Mouse (Mus musculus) spleen, adult 2 months (tissue): ENCODE data around the gene Tmem127.

ENCODE experiments used
- CTCF ChIP-seq: fragments of 200-500 bp; IDR thresholded peaks from 2 replicates; pipeline ENCODE4 v1.5.1; 2011; ENCODE audit warnings: mild to moderate bottlenecking, inconsistent platforms; ENCODE audit not compliant: insufficient read depth, insufficient read length, insufficient replicate concordance; ENCODE audit errors: extremely low read depth
- POLR2A ChIP-seq: fragments of 200-500 bp; IDR thresholded peaks from 2 replicates; pipeline ENCODE4 v1.6.1; 2011; ENCODE audit warnings: low read depth, low read length, inconsistent platforms

DNA sequence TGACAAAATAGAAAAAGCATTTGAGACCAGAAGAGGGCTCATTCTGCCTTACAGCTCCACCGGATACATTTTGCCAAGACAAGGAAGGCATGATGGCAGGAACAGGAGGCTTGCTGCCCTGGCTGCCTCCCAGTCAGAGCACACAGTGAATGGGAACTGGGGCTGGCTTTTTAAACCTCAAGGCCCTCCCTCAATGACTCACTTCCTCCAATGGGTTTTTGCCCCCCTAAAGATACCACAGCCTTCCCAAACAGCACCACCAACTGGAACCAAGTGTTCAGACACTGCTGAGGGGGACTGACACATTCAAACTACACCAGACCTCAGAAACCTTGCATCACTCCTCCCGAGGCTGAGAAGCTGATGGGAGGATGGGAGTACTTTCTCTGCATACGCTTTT is 53.0 kb downstream of the Tmem127 start:
- TF ChIP-seq POLR2A (no peak), CTCF (no peak)
